Mouse (Mus musculus): ENCODE measurements around the gene Slc9a7.
A peak's percentile ranks its signal among the peaks of the same experiment; 100 is the strongest.

Slc9a7 gene

DNA sequence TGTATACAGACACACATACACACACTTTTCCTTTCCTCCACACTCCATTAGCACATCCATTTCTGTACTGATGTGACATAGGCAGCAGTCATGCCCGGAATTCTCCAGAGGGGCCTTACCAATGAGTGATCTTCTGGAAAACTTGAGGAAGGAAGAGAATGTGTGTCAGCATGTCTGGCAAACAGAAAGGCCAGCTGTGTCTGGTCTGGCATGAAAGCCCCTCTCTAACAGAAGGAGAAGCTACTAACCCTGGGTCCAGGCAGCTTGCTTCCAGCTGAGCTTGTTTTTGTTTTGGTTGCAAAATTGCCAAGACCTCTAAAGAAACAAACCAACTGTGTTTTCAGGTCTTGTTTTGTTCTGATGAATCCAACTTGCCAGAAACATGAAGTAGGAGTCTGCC lies 162.1 kb downstream of the Slc9a7 start:
- DNase-seq = no peak

DNA sequence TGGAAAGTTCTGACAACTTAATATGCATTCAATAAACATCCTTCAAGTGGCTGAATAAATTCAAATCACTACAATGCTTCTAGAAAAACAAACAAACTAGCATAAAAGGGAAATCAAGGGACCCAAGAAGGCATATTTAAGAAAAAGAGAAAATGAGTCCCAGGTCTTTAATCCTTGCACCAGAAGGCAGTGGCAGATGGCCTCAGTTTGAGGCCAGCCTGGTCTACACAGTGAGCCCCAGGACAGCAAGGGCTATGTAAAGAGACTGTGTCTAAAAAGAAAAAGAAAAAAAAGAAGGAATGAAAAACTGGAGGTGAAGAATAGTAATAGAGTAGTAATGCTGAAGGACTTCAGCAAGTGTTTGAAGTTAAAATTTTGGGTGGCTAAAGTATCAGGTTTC lies 162.7 kb downstream of the Slc9a7 start:
- no peak for DNase-seq

DNA sequence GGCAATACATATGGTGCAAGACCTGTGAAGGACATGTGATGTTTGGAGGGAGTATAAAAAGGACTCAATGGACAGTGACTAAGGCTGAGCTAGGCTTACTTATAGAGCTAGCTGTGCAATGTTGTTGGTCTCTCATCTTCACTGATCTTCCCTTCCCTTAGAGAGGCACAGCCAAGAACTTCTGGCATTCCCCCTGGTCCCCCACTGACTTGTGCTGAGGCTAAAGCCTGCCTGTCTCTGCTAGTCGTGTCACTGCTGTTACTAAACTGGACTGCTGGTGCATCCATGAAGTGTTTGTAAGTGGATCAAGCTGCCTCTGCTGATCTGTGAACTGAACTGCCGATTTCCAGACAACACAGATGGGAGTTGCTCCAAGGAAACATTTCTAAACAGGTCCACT lies 166.1 kb downstream of the Slc9a7 start:
- DNase-seq = no peak

DNA sequence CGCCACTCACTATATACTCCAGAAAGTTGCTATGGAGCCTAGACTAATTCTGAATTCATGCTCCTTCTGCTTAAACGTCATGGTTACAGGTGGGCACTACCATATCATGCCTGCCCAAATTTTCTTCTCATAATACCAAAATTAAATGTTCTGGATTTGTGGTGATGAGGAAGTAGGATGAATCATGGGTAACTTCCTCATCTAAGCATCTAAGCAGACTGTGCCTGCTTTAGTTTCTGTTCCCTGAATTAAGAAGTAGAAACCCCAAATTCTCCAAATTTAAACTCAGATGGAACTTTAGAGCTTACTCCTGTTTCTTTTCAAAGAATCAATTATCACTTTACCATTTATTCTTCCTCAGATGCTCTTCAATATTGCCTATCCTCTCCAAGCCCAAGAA lies 173.9 kb downstream of the Slc9a7 start:
- no peak for DNase-seq

DNA sequence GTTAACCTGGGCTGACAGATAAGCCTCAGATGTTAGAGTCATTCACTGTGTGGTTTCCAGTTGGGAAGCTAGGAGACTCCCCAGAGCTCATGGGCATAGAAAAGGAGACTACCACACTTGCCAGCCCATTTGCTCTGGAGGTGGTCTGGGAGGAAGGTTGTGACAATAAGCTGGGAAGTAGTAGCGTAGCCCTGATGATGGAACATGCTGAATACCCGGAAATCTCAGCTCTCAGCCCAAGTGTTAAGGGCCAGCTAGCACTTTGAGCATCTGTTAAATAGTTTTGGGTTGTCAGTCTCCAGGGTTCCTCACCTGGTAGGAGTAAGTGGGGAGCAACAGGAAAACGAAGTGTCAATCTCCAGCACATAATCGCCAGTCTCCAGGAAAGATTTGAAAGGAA lies 221.4 kb downstream of the Slc9a7 start:
- no peak for DNase-seq

DNA sequence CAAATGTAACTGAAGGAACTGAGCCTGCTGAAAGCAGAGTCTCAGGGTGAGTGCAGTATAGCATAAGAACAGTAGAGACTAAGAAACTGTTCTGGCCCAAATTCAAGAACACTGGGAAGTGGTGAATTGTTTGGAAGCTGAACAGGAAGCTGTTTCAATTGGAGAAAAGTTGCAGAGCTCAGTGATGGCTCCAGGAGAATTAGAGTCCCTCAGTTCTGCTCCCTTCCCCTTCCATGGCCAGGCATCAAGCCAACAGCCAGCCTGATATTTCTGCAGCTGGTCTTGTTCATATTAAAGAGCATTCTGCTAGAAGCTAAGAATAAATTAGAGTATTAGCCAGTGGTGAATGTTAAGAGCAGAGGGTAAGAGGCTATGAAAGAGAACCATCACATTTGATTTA lies 225.0 kb downstream of the Slc9a7 start:
- DNase-seq = peak in 1 of 2 experiments; percentile 17

DNA sequence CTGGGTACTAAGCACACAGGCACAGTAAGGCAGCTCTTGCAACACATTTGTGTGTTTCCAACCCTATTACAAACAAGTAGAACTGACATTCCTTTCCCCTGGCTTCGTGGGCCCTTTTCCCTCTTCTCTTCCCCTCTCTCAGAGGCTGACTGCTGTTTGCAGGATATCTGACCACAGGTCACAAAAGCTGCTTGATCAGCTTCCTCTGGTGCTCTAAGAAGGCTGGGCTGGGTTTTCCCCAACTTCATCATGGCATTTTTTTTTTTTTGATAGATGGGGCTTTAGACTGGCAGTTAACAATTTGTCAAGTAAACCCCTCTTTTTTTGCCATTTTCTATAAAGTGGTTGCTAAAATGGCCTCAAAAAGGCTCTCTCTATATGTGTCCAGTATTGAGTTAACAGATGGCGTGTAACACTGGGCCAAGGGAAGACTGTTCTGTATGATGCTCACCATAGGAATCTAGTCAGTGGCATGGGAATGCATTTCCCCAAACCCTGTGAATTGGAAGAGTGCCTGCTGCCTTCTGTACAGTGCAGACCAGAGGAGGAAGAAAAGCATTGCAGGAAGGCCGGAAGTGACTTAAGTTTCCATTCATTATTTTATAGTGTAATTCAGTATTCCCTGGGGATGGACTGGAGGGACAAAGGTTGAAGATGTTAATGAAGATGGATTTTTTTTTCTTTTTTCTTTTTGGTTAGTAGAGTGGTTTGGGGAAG lies 229.7 kb downstream of the Slc9a7 start:
- DNase-seq = no peak

DNA sequence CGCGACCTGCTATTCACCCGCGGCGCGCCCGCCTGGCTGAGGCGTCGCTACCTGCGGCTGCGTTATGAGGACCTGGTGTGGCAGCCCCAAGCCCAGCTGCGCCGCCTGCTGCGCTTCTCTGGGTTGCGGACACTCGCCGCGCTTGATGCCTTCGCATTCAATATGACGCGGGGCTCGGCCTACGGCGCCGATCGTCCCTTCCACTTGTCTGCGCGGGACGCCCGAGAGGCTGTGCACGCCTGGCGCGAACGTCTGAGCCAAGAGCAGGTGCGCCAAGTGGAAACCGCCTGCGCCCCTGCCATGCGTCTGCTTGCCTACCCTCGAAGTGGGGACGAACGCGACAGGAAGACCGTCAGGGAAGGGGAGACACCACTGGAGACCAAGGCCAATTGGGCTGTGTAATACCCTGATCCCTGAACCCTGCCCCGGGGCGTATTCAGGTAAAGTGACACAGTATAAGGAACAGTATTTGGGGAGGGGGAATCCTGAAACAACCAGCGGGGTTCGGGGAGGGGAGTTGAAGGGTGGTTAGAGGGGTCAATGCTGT lies 230.8 kb downstream of the Slc9a7 start:
- DNase-seq = peak in 1 of 2 experiments; percentile 12

DNA sequence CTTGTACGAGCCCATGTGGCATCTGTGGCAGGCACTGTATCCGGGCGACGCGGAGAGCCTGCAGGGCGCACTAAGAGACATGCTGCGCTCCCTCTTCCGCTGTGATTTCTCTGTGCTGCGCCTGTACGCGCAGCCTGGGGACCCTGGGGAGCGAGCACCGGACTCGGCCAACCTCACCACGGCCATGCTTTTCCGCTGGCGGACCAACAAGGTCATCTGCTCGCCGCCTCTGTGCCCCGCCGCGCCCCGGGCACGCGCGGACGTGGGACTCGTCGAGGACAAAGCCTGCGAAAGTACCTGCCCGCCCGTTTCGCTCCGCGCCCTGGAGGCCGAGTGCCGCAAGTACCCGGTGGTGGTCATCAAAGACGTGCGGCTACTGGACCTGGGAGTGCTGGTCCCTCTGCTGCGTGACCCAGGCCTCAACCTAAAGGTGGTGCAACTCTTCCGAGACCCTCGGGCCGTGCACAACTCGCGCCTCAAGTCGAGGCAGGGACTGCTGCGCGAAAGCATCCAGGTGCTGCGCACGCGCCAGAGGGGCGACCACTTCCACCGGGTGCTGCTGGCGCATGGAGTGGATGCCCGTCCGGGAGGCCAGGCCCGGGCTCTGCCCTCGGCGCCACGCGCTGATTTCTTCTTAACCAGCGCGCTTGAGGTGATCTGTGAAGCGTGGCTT lies 231.4 kb downstream of the Slc9a7 start:
- no peak for DNase-seq

DNA sequence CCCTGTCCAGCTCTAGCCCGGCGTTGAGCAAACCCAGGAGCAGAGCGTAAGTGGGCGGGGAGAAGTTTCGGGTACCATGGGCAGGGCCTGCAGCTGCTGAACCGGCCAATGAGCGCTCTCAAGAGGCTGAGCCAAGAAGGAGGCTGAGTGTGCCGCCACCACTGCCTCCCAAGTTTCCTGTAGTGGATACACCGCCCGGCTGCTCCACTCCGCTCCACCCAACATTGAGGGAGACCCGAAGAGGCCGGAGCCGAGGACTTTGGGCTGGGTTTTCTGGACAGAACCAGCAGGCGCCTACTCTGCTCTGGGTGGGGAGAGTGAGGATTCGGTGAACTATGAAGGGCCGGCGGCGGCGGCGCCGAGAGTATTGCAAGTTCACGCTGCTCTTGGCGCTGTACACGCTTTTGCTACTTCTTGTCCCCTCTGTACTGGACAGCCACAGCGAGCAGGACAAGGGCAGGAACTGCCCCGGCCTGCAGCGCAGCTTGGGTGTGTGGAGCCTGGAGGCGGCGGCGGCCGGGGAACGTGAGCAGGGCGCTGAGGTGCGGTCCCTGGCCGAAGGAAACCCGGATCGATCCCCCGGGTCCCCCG lies 232.1 kb downstream of the Slc9a7 start, which contains the start of gene Chst7:
TSS of gene Chst7 (plus strand) at position 180 of the 591 bp plus-strand sequence.
- DNase-seq = peak; percentile 68 to 85
